Mouse (Mus musculus) CH12.LX (cell line): ENCODE data around the gene Pitpna. TPM values are rescaled to one million over a fixed set of nuclear protein-coding genes. Genes with fewer than 3 reads are reported as not detected.
A peak's percentile ranks its signal among the peaks of the same experiment; 100 is the strongest.

Source experiments
- DNase-seq: peaks from one replicate; pipeline ENCODE4 v3.0.0-alpha.2; 2013; ENCODE audit errors: extremely low read depth
- H3K27ac ChIP-seq: 2 replicates; pipeline ENCODE4 v1.5.1; 2012; ENCODE audit warnings: low read depth, mild to moderate bottlenecking, control low read depth, moderate library complexity; ENCODE audit not compliant: insufficient read depth
- H3K27me3 ChIP-seq: replicated peaks from 2 replicates; pipeline ENCODE3; 2012; ENCODE audit warnings: inconsistent platforms
- H3K36me3 ChIP-seq, 2 experiments: replicated peaks in 1 of 2; 2 replicates each; pipeline versions ENCODE3 to v1.6.1; 2012; ENCODE audit warnings: inconsistent platforms in 1 of 2, low read length in 1 of 2, mild to moderate bottlenecking in 1 of 2, mixed read lengths in 1 of 2, moderate library complexity in 1 of 2; ENCODE audit not compliant: control insufficient read depth in 1 of 2, insufficient read depth in 1 of 2
- H3K4me1 ChIP-seq, 2 experiments: 2 replicates each; pipeline ENCODE4 v1.6.1; 2012; ENCODE audit warnings: inconsistent platforms in 1 of 2, moderate library complexity in 1 of 2; ENCODE audit not compliant: insufficient read depth in 2 of 2, control insufficient read depth in 1 of 2
- H3K4me2 ChIP-seq: 2 replicates; pipeline ENCODE4 v1.6.1; 2012; ENCODE audit warnings: low read depth, mild to moderate bottlenecking, control low read depth; ENCODE audit not compliant: poor library complexity, insufficient read depth, severe bottlenecking
- H3K4me3 ChIP-seq, 3 experiments: fragments of 150-350 bp in 1 of 3; sonication (generic) in 1 of 3; replicated peaks in 1 of 3; 2 replicates each; pipeline versions ENCODE3 to v1.5.1; 2011 to 2012; ENCODE audit warnings: low read depth in 2 of 3, low read length in 2 of 3, mild to moderate bottlenecking in 2 of 3, moderate library complexity in 2 of 3, control low read depth in 1 of 3, improper control_type of control experiment in 1 of 3, inconsistent platforms in 1 of 3, mixed read lengths in 1 of 3; ENCODE audit not compliant: poor library complexity in 1 of 3
- H3K79me2 ChIP-seq: replicated peaks from 2 replicates; pipeline ENCODE4 v1.6.1; 2012; ENCODE audit warnings: mild to moderate bottlenecking, moderate library complexity; ENCODE audit not compliant: control insufficient read depth, poor library complexity, insufficient read depth, severe bottlenecking; ENCODE audit errors: extremely low read depth
- H3K9ac ChIP-seq: 2 replicates; pipeline ENCODE4 v1.6.1; 2012; ENCODE audit warnings: low read depth, mild to moderate bottlenecking, control low read depth, moderate library complexity; ENCODE audit not compliant: insufficient read depth
- H3K9me3 ChIP-seq: replicated peaks from 2 replicates; pipeline ENCODE3; 2012; ENCODE audit warnings: low read length, inconsistent platforms, mixed read lengths
- CTCF ChIP-seq, 2 experiments: IDR thresholded peaks in 1 of 2; conservative IDR thresholded peaks in 1 of 2; 2 replicates each; pipeline ENCODE4 v1.5.1; 2011 to 2012; ENCODE audit warnings: low read depth in 2 of 2, low read length in 2 of 2, improper control_type of control experiment in 1 of 2, inconsistent platforms in 1 of 2, mild to moderate bottlenecking in 1 of 2, moderate library complexity in 1 of 2
- E2F4 ChIP-seq: IDR thresholded peaks from 2 replicates; pipeline ENCODE4 v1.6.1; 2011; ENCODE audit warnings: low read depth, low read length, improper control_type of control experiment; ENCODE audit not compliant: insufficient replicate concordance
- ELF1 ChIP-seq: IDR thresholded peaks from 2 replicates; pipeline ENCODE4 v1.6.1; 2014; ENCODE audit warnings: low read depth, mild to moderate bottlenecking, inconsistent platforms, low read length, improper control_type of control experiment
- ETS1 ChIP-seq: conservative IDR thresholded peaks from 2 replicates; pipeline ENCODE4 v1.6.1; 2012; ENCODE audit warnings: low read depth, mild to moderate bottlenecking, inconsistent platforms, low read length, improper control_type of control experiment, moderate library complexity
- GABPA ChIP-seq: IDR thresholded peaks from 2 replicates; pipeline ENCODE4 v1.6.1; 2012; ENCODE audit warnings: low read depth, low read length, improper control_type of control experiment, inconsistent platforms; ENCODE audit not compliant: insufficient replicate concordance
- HCFC1 ChIP-seq: IDR thresholded peaks from 2 replicates; pipeline ENCODE4 v1.6.1; 2012; ENCODE audit warnings: low read depth, mild to moderate bottlenecking, inconsistent platforms, low read length, improper control_type of control experiment
- KAT2A ChIP-seq: IDR thresholded peaks from 2 replicates; pipeline ENCODE4 v1.6.1; 2012; ENCODE audit warnings: low read length, improper control_type of control experiment, inconsistent platforms; ENCODE audit not compliant: insufficient replicate concordance
- MEF2A ChIP-seq: IDR thresholded peaks from 2 replicates; pipeline ENCODE4 v1.6.1; 2014; ENCODE audit warnings: low read depth, mild to moderate bottlenecking, inconsistent platforms, low read length, improper control_type of control experiment, borderline replicate concordance
- MXI1 ChIP-seq: IDR thresholded peaks from 2 replicates; pipeline ENCODE4 v1.6.1; 2011; ENCODE audit warnings: mild to moderate bottlenecking, low read depth, low read length, improper control_type of control experiment
- MYC ChIP-seq: IDR thresholded peaks from 2 replicates; pipeline ENCODE4 v1.6.1; 2011; ENCODE audit warnings: low read depth, mild to moderate bottlenecking, improper control_type of control experiment, low read length
- NELFE ChIP-seq: IDR thresholded peaks from 2 replicates; pipeline ENCODE4 v1.6.1; 2011; ENCODE audit warnings: low read depth, low read length, improper control_type of control experiment
- PAX5 ChIP-seq: IDR thresholded peaks from 2 replicates; pipeline ENCODE4 v1.6.1; 2012; ENCODE audit warnings: low read length, inconsistent platforms, mixed read lengths
- POLR2AphosphoS2 ChIP-seq: IDR thresholded peaks from 2 replicates; pipeline ENCODE4 v1.6.1; 2011; ENCODE audit warnings: low read depth, low read length, improper control_type of control experiment
- RAD21 ChIP-seq: IDR thresholded peaks from 2 replicates; pipeline ENCODE4 v1.6.1; 2011; ENCODE audit warnings: low read depth, mild to moderate bottlenecking, low read length, improper control_type of control experiment, moderate library complexity
- SIN3A ChIP-seq: IDR thresholded peaks from 2 replicates; pipeline ENCODE4 v1.6.1; 2012; ENCODE audit warnings: low read length, improper control_type of control experiment, inconsistent platforms
- SMC3 ChIP-seq: IDR thresholded peaks from 2 replicates; pipeline ENCODE4 v1.6.1; 2011; ENCODE audit warnings: low read depth, low read length, improper control_type of control experiment
- TCF12 ChIP-seq: IDR thresholded peaks from 2 replicates; pipeline ENCODE4 v1.6.1; 2014; ENCODE audit warnings: low read depth, mild to moderate bottlenecking, inconsistent platforms, low read length, improper control_type of control experiment
- USF2 ChIP-seq: conservative IDR thresholded peaks from 2 replicates; pipeline ENCODE4 v1.6.1; 2011; ENCODE audit warnings: low read depth, low read length, improper control_type of control experiment
- ZKSCAN1 ChIP-seq: IDR thresholded peaks from 2 replicates; pipeline ENCODE4 v1.6.1; 2012; ENCODE audit warnings: low read depth, inconsistent platforms, low read length, improper control_type of control experiment, borderline replicate concordance
- ZNF384 ChIP-seq: IDR thresholded peaks from 2 replicates; pipeline ENCODE4 v1.6.1; 2012; ENCODE audit warnings: low read depth, low read length, improper control_type of control experiment, inconsistent platforms
- dilution Hi-C: fragments of 300-500 bp; cut with MboI; formaldehyde crosslinking; loops from 2 replicates; pipeline ENCODE4 v1.14.3; 2020; ENCODE audit warnings: low sequenced_read_pairs; ENCODE audit not compliant: extremely low pct_unique_long_range_greater_than_20kb, extremely low pct_ligation_motif_present
- in situ Hi-C: fragments of 300-500 bp; cut with MboI; formaldehyde crosslinking; loops from 3 replicates; pipeline ENCODE4 v1.14.3; 2019; ENCODE audit warnings: low sequenced_read_pairs, low pct_ligation_motif_present, low pct_unique_long_range_greater_than_20kb, mixed read lengths
- polyA plus RNA-seq: library from polyadenylated mRNA; unstranded; fragments of >175 nt; gene quantifications from 2 replicates; pipeline ENCODE4 v1.2.1, GENCODE M21; 2012; ENCODE audit warnings: low read depth; ENCODE audit not compliant: insufficient read length
- total RNA-seq, 2 experiments: library from RNA; depleted of rRNA; stranded (reverse); fragments of 300-350 nt in 1 of 2; fragments of >200 nt in 1 of 2; gene quantifications; 2 replicates each; pipeline ENCODE4 v1.2.3; 2012 to 2014

Pitpna gene
- total and polyA plus RNA-seq, 3 experiments: 61.8 to 243 (median 80.7) TPM

- TF ChIP-seq POLR2AphosphoS2 (peak; percentile 96), SIN3A (peak; percentile 97), E2F4 (peak; percentile 82; the same call in 1 of the 2 replicates), GABPA (no peak), MEF2A (peak; percentile 62; the same call in 1 of the 2 replicates), ELF1 (peak; percentile 98)
Observed at GRCm38 (mm10) chr11:75630645-75631229, 42.8 kb downstream of the Pitpna start, which contains the start of gene Inpp5k (continued).

- Histone ChIP-seq H3K4me3 (peak overlapping the region; percentile 68 to 81 (median 79)), H3K4me1 (peaks cover 9 to 47% of the 10 kb centered on the region in 2 experiments), H3K36me3 (peaks cover 38 to 69% of the 10 kb centered on the region in 2 experiments), H3K9me3 (no peaks in the 10 kb centered on the region), H3K27me3 (no peaks in the 10 kb centered on the region), H3K27ac (no peak overlapping the region), H3K9ac (peak overlapping the region; percentile 34), H3K4me2 (peak overlapping the region; percentile 85), H3K79me2 (no peaks in the 10 kb centered on the region)
- in situ Hi-C loops: no loop called here
- DNase-seq: peak; percentile 33
- TF ChIP-seq CTCF (conservative IDR thresholded peaks at IDR 0.05 in 1 of 2, IDR thresholded peaks at IDR 0.05 in 1 of 2; ENCODE audit: low read depth in 2 of 2, low read length in 2 of 2) (peak; percentile 12 to 76; a peak in 2 of 4 replicates), TCF12 (no peak), HCFC1 (peak; percentile 19; the same call in 1 of the 2 replicates), ETS1 (no peak), SMC3 (peak; percentile 73), USF2 (no peak), RAD21 (peak; percentile 72)
- dilution Hi-C loops: no loop called here
Observed at GRCm38 (mm10) chr11:75631561-75632225, 43.8 kb downstream of the Pitpna start.

GRCm38 (mm10) chr11:75632921-75633320 lies 45.0 kb downstream of the Pitpna start:
- DNase-seq: no peak
- Histone ChIP-seq H3K79me2 (no peaks in the 10 kb centered on the region), H3K9me3 (no peaks in the 10 kb centered on the region), H3K27me3 (no peaks in the 10 kb centered on the region), H3K4me2 (no peak overlapping the region), H3K36me3 (peaks cover 34 to 69% of the 10 kb centered on the region in 2 experiments), H3K4me3 (no peak overlapping the region), H3K27ac (no peak overlapping the region), H3K9ac (no peak overlapping the region), H3K4me1 (peaks cover 9 to 59% of the 10 kb centered on the region in 2 experiments)
- TF ChIP-seq ZKSCAN1: no peak
- no peak for TF ChIP-seq TCF12
- TF ChIP-seq NELFE: no peak
- no peak for TF ChIP-seq ETS1
- TF ChIP-seq KAT2A: no peak
- no peak for TF ChIP-seq MEF2A
- TF ChIP-seq RAD21: no peak
- no peak for TF ChIP-seq USF2
- TF ChIP-seq PAX5: no peak
- no peak for TF ChIP-seq ZNF384
- TF ChIP-seq SIN3A: no peak
- TF ChIP-seq MXI1: no peak
- no peak for TF ChIP-seq MYC
- no peak for TF ChIP-seq E2F4
- in situ Hi-C loops (no loop called here), dilution Hi-C loops (no loop called here)
